Mouse (Mus musculus): Measurements from ENCODE around the gene Gpx3.
"Not testable (repeated sequence)": the region's sequence is repeated elsewhere in the genome, so short reads cannot be mapped to it uniquely, and the experiment has no call there.

Gene Gpx3

DNA sequence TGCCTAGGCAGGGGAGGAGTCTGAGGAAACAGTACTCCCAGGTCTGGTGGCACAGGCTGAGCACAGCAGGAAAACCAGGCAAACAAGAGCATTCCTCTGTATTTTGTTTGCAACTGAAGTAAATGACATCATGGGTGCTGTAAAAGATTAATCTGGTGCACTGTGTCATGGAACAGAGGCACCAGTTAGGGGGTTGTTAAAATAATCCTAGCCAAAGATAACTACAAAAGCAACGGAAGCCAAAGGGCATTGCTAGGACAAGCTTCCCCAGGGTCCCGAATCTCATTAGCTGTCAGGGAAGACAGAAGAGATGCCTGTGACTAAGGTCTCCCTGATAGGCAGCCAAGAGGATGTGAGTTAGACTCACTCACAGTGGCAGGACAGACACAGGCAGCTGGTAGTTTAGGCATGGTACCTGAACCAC, 21.2 kb upstream of the Gpx3 start:
- DNase-seq (ENCODE audit: low spot score) = no peak

DNA sequence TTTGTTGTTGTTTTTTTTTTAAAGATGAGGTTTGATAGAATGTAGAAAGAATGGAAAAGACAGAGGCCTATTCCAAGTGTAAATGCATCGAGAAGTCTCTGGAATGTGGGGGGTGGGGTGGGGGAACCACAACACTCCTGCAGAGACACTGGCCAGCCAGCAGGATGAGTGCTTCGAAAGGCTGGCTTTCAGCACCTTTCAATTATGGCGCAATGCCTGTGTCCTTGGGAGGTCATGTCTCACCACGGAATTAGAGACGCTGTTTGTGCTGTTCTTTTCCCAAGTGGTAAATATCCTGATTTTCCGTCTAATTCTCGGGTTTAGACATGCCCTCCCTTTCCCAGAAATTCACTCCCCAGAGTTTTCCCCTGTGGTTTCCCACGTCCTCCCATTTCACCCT, 19.6 kb upstream of the Gpx3 start:
- no peak for DNase-seq (ENCODE audit: low spot score)

DNA sequence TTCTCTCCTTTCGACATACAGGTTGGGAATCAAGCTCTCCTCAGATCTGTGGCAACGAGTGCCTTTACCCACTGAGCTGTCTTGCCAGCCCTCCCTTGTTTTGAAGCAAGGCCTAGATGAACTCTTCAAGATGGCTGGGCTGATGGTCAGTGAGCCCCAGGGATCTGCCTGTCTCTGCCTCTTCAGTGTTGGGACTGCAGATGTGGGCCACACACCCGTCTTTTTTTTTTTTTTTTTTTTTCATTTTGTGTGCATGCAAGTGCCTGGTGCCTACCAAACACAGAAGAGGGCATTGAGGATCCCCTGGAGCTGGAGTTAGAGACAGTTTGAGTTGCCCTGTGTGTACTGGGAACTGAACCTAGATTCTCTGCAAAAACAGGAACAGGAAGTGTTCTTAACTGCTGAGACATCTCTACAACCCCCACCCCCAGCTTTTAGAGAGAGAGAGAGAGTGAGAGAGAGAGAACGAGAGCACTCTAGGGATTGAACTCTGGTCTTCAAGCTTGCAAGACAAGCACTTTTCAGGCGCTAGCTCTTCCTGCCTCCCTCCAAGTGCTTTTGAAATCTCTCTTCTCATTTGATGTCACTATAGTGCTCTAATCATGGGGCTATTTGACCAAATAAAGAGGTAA, 17.9 kb upstream of the Gpx3 start:
- no peak for DNase-seq (ENCODE audit: low spot score)

GRCm38 (mm10) chr11:54884937-54885336, 17.3 kb upstream of the Gpx3 start:
- DNase-seq (ENCODE audit: low spot score) = no peak

DNA sequence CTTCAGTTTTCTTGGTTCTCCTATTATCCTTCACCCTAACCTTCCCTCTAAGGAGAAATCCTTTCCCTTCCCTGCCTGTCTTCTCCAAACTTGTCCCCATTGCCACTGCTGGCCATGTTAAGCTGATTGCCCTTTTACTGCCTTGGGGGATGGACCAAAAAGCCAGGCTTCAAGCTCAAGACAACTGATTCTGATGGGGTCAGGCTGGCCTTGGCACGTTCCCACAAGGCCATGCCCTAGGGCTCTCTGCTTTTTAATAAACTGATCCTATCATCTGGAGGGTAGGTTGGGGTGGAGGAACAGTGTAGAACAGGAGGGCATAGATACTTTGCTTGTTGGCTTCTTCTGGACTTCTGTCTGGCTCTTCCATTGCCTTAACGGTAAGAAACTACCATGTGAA, 16.8 kb upstream of the Gpx3 start:
- no peak for DNase-seq (ENCODE audit: low spot score)

DNA sequence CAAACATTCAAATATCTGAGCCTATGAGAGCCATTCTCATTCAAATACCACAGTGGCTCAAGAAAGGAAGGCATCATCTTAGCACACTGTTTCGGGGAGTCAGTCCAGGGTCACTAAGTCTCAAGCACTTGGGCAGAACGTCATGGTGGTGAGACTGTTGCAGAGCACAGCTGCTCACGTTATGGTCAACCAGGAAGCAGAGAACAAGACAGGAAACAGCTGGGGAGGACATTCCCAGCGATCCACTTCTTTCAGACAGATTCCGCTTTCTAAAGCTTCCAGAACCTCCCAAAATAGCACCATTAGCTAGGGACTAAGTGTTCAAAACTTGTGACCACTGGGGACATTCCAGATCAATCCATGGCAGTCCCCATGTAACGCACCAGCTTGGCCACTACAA, 14.3 kb upstream of the Gpx3 start:
- no peak for DNase-seq (ENCODE audit: low spot score)

- DNase-seq (ENCODE audit: low spot score) = no peak
Measured at GRCm38 (mm10) chr11:54891341-54891740, 10.9 kb upstream of the Gpx3 start.

DNA sequence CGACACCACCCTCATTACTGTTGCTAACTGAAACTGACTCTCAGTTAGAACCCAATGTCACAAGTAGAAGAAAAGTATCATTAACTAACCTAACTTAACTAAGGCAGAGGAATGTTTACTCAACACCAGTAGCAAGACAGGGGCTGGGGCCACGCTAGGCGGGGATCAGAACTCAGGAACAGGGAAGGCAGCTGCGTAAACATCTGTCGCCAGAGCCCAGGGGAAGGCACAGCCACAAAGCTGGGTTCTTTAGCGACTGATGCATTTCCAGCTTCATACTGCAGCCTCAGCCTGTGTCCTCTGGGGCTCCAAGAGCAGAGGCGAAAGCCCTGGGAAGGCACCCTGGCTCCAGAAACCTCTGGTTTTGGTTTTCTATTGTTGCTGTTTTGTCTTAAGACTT, 10.2 kb upstream of the Gpx3 start:
- no peak for DNase-seq (ENCODE audit: low spot score)

- no peak for DNase-seq (ENCODE audit: low spot score)
Measured at GRCm38 (mm10) chr11:54894589-54894988, 7.7 kb upstream of the Gpx3 start.

- DNase-seq (ENCODE audit: low spot score) = not testable (repeated sequence)
Measured at GRCm38 (mm10) chr11:54896646-54897045, 5.6 kb upstream of the Gpx3 start.

GRCm38 (mm10) chr11:54897470-54897869, 4.8 kb upstream of the Gpx3 start:
- DNase-seq (ENCODE audit: low spot score) = no peak

- no peak for DNase-seq (ENCODE audit: low spot score)
Measured at GRCm38 (mm10) chr11:54899657-54900056, 2.6 kb upstream of the Gpx3 start.

- no peak for DNase-seq (ENCODE audit: low spot score)
Measured at GRCm38 (mm10) chr11:54903339-54903738, 1.1 kb downstream of the Gpx3 start.

DNA sequence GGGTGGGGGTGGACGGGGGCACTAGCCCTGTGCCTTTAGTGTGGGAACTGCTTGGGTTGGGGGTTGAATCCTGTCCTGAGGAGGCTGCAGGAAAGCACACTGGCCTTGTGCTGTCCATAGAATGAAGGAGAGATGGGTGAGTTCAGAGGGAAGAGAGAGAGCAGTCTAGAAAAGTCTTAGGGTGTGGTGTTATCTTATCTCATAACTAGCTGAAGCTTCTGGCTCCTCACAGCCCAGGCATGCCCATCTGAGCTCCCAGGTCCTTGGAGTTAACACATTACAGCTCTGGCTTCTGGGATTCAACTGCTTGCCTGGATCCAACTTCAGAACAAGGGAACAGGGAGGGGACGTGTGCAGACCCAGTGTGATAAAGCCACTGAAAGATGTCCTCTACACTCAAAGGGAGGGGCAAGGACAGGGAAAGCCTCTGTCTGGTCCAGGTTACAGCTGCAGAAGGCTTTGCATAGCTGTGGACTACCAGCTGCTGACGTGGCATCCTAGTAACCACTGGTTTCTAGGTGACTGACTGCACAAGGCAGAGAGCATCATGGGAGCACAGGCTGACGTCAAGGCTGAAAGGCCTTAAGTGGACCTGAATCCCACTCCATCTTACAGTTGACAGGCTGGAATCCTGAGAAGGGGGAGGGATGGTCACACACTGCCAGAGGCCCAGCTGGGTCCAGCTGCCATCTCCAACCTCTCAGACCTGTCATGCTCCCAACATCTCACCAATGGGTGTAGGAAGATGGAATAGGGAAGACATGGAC, 1.9 kb downstream of the Gpx3 start:
- no peak for DNase-seq (ENCODE audit: low spot score)

DNA sequence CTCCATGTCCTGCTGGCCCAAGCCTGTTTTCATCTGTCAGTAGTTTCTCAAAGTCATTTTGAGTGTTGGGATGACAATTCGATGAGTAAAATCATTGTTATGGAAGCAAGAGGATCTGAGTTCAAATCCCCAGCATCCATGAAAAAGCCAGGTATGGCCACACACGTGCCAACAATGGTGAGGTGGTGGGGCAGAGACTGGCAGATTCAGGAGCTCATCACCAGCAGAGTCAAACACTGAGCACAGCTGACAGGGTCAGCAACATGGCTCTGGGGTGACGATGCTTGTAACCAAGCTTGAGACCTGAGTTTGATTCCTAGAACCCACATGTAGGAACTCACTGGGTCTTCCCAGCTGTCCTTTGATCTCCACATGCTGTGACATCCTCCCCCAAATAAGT, 2.8 kb downstream of the Gpx3 start:
- no peak for DNase-seq (ENCODE audit: low spot score)

GRCm38 (mm10) chr11:54905931-54906330, 3.7 kb downstream of the Gpx3 start:
- DNase-seq (ENCODE audit: low spot score) = no peak

GRCm38 (mm10) chr11:54906466-54906865, 4.2 kb downstream of the Gpx3 start:
- DNase-seq (ENCODE audit: low spot score) = no peak

GRCm38 (mm10) chr11:54907259-54907658, 5.0 kb downstream of the Gpx3 start:
- no peak for DNase-seq (ENCODE audit: low spot score)

- no peak for DNase-seq (ENCODE audit: low spot score)
Measured at GRCm38 (mm10) chr11:54909273-54909672, 7.0 kb downstream of the Gpx3 start.

- no peak for DNase-seq (ENCODE audit: low spot score)
Measured at GRCm38 (mm10) chr11:54910081-54910665, 7.9 kb downstream of the Gpx3 start.

DNA sequence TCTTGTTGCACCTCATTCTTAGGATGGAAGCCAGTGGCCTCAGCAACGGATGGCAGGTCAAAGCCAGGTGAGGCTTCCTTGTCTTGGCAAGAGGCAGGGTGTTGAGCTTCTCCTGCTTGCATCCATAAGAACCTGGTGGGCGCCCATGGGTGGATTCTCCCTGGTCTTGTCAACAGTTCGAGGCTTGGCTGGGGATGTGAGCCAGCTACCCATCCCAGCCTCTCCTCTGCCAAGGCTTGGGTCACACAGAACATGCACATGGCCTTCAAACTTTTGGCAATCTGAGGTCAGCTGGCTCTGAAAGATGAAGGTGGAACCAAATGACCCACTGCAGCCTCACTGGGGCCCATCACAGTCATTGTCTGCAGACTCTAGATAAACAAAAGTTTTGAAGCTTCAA, 8.9 kb downstream of the Gpx3 start:
- DNase-seq (ENCODE audit: low spot score) = no peak

- no peak for DNase-seq (ENCODE audit: low spot score)
Measured at GRCm38 (mm10) chr11:54911671-54912502, 9.6 kb downstream of the Gpx3 start.

Measured in ovary, postnatal 10 days (tissue).